Mouse (Mus musculus) ES-E14 (cell line): ENCODE measurements at regions not wholly inside any gene's neighbourhood (a gene's known extent, or its start where the extent isn't known, plus 50 kb on each side); places are given as distances from the start of the nearest gene placed in this dataset.

ENCODE experiments used
- DNase-seq: peaks from one replicate; pipeline ENCODE4 v3.0.0-alpha.2; 2013; ENCODE audit warnings: low read depth, low spot score
- H3K27ac ChIP-seq: 2 replicates; pipeline ENCODE4 v1.5.1; 2012; ENCODE audit warnings: low read depth, mild to moderate bottlenecking, low read length, moderate library complexity, mixed read lengths; ENCODE audit not compliant: poor library complexity, insufficient read depth, severe bottlenecking
- H3K36me3 ChIP-seq: 2 replicates; pipeline ENCODE4 v1.6.1; 2012; ENCODE audit warnings: mild to moderate bottlenecking, low read length, moderate library complexity, mixed read lengths; ENCODE audit not compliant: control insufficient read depth, poor library complexity, insufficient read depth, severe bottlenecking
- H3K4me1 ChIP-seq, 2 experiments: fragments of 150-350 bp in 1 of 2; sonication (generic) in 1 of 2; 2 replicates each; pipeline ENCODE4 v1.6.1; 2012; ENCODE audit warnings: low read length in 2 of 2, mild to moderate bottlenecking in 1 of 2, mixed read lengths in 1 of 2; ENCODE audit not compliant: control insufficient read depth in 2 of 2, insufficient read depth in 2 of 2, poor library complexity in 1 of 2
- H3K4me3 ChIP-seq, 2 experiments: fragments of 150-350 bp in 1 of 2; sonication (generic) in 1 of 2; 2 replicates each; pipeline ENCODE4 v1.5.1; 2012; ENCODE audit warnings: low read length in 2 of 2, low read depth in 1 of 2, mild to moderate bottlenecking in 1 of 2, mixed read lengths in 1 of 2; ENCODE audit not compliant: insufficient read depth in 1 of 2, poor library complexity in 1 of 2, severe bottlenecking in 1 of 2
- H3K9ac ChIP-seq: 2 replicates; pipeline ENCODE4 v1.6.1; 2012; ENCODE audit warnings: low read depth, mild to moderate bottlenecking, low read length, mixed read lengths; ENCODE audit not compliant: poor library complexity, insufficient read depth, severe bottlenecking
- H3K9me3 ChIP-seq: fragments of 150-350 bp; sonication (generic); 2 replicates; pipeline ENCODE4 v1.6.1; 2012; ENCODE audit warnings: low read depth, mild to moderate bottlenecking, low read length; ENCODE audit not compliant: control insufficient read depth, insufficient read depth
- CHD2 ChIP-seq: IDR thresholded peaks from 2 replicates; pipeline ENCODE4 v1.6.1; 2014; ENCODE audit warnings: mild to moderate bottlenecking, low read depth, low read length, inconsistent platforms
- HCFC1 ChIP-seq: IDR thresholded peaks from 2 replicates; pipeline ENCODE4 v1.6.1; 2012; ENCODE audit warnings: low read length, inconsistent platforms, borderline replicate concordance; ENCODE audit not compliant: insufficient read depth
- MAFK ChIP-seq: IDR thresholded peaks from 2 replicates; pipeline ENCODE4 v1.6.1; 2014; ENCODE audit warnings: mild to moderate bottlenecking, low read depth, low read length, inconsistent platforms; ENCODE audit not compliant: insufficient read depth
- ZC3H11A ChIP-seq: IDR thresholded peaks from 2 replicates; pipeline ENCODE4 v1.6.1; 2012; ENCODE audit warnings: low read depth, mild to moderate bottlenecking, inconsistent platforms, low read length, borderline replicate concordance
- ZNF384 ChIP-seq: IDR thresholded peaks from 2 replicates; pipeline ENCODE4 v1.6.1; 2012; ENCODE audit warnings: low read depth, low read length, inconsistent platforms
- in situ Hi-C, 2 experiments: fragments of 600-800 bp; cut with MboI; formaldehyde crosslinking; loops; one replicate each; pipeline ENCODE4 v1.15.1; 2025; ENCODE audit warnings: low sequenced_read_pairs in 2 of 2, inconsistent platforms in 1 of 2; ENCODE audit not compliant: unreplicated experiment in 2 of 2

- Histone ChIP-seq H3K27ac (no peak overlapping the region), H3K36me3 (no peaks in the 10 kb centered on the region), H3K9ac (no peak overlapping the region), H3K4me1 (no peaks in the 10 kb centered on the region), H3K9me3 (no peaks in the 10 kb centered on the region), H3K4me3 (no peak overlapping the region)
- in situ Hi-C loops, result no loop called here
- DNase-seq, result no peak
- TF ChIP-seq ZNF384 (no peak), CHD2 (no peak), ZC3H11A (no peak), HCFC1 (no peak), MAFK (no peak)
These were observed 255.3 kb upstream of the Hnrnpa3 start for GRCm38 (mm10) chr2:75403791-75404190.

GRCm38 (mm10) chr2:75405524-75406214 is 253.4 kb upstream of the Hnrnpa3 start:
- no peak overlapping the region for H3K9ac ChIP-seq
- no peaks in the 10 kb centered on the region for H3K36me3 ChIP-seq
- no peak overlapping the region for H3K4me3 ChIP-seq
- DNase-seq, result no peak
- no peak for TF ChIP-seq ZC3H11A
- no peak for TF ChIP-seq CHD2
- TF ChIP-seq MAFK, result no peak
- TF ChIP-seq HCFC1, result no peak
- no peak for TF ChIP-seq ZNF384
- no peaks in the 10 kb centered on the region for H3K4me1 ChIP-seq
- in situ Hi-C loops, result no loop called here
- no peak overlapping the region for H3K27ac ChIP-seq
- H3K9me3 ChIP-seq, result no peaks in the 10 kb centered on the region

GRCm38 (mm10) chr2:75406721-75407455 is 252.2 kb upstream of the Hnrnpa3 start:
- H3K4me3 ChIP-seq, result no peak overlapping the region
- no peak overlapping the region for H3K9ac ChIP-seq
- H3K27ac ChIP-seq, result no peak overlapping the region
- no peaks in the 10 kb centered on the region for H3K9me3 ChIP-seq
- TF ChIP-seq ZNF384, result no peak
- no peak for TF ChIP-seq HCFC1
- TF ChIP-seq MAFK, result no peak
- no peak for TF ChIP-seq ZC3H11A
- no peak for TF ChIP-seq CHD2
- in situ Hi-C loops, result no loop called here
- DNase-seq, result no peak
- H3K4me1 ChIP-seq, result no peaks in the 10 kb centered on the region
- no peaks in the 10 kb centered on the region for H3K36me3 ChIP-seq

- no peak for DNase-seq
- no peak overlapping the region for H3K27ac ChIP-seq
- H3K9me3 ChIP-seq, result no peaks in the 10 kb centered on the region
- no peaks in the 10 kb centered on the region for H3K36me3 ChIP-seq
- no peak overlapping the region for H3K9ac ChIP-seq
- no peaks in the 10 kb centered on the region for H3K4me1 ChIP-seq
- no peak for TF ChIP-seq ZNF384
- TF ChIP-seq MAFK, result no peak
- TF ChIP-seq CHD2, result no peak
- no peak for TF ChIP-seq HCFC1
- TF ChIP-seq ZC3H11A, result no peak
- in situ Hi-C loops, result no loop called here
- H3K4me3 ChIP-seq, result no peak overlapping the region
These were observed 251.5 kb upstream of the Hnrnpa3 start for GRCm38 (mm10) chr2:75407560-75407959.
